Mouse (Mus musculus) natural killer cell, adult 2 months (primary cell): ENCODE results near the gene Mag.
"Not testable (repeated sequence)": the region's sequence is repeated elsewhere in the genome, so short reads cannot be mapped to it uniquely, and the experiment has no call there.

ENCODE experiments used
- DNase-seq, 2 experiments: peaks; one replicate each; pipeline ENCODE4 v3.0.0; 2022; ENCODE audit warnings: low spot score in 2 of 2

Gene Mag

GRCm38 (mm10) chr7:30940070-30940469 lies 25.4 kb upstream of the Mag start:
- not testable (repeated sequence) for DNase-seq

- not testable (repeated sequence) for DNase-seq
Observed at GRCm38 (mm10) chr7:30935422-30936099, 20.9 kb upstream of the Mag start.

GRCm38 (mm10) chr7:30924581-30924980 lies 9.9 kb upstream of the Mag start, which contains the start of gene Hamp2:
Gene Hamp2 (minus strand): TSS chr7:30924681.
- not testable (repeated sequence) for DNase-seq

GRCm38 (mm10) chr7:30924071-30924470 lies 9.4 kb upstream of the Mag start:
- DNase-seq: no peak

- DNase-seq: not testable (repeated sequence)
Observed at GRCm38 (mm10) chr7:30922490-30922889, 7.8 kb upstream of the Mag start.

GRCm38 (mm10) chr7:30920217-30920616 lies 5.5 kb upstream of the Mag start:
- peak; percentile 49 to 51 for DNase-seq

GRCm38 (mm10) chr7:30917219-30917618 lies 2.5 kb upstream of the Mag start:
- no peak for DNase-seq

- DNase-seq: no peak
Observed at GRCm38 (mm10) chr7:30916713-30917112, 2.0 kb upstream of the Mag start.

- DNase-seq: peak; percentile 15 to 45
Observed at GRCm38 (mm10) chr7:30909773-30910172, 4.9 kb downstream of the Mag start.

GRCm38 (mm10) chr7:30908992-30909431 lies 5.7 kb downstream of the Mag start:
- DNase-seq: peak; percentile 49 to 65

GRCm38 (mm10) chr7:30908277-30908991 lies 6.2 kb downstream of the Mag start:
- no peak for DNase-seq

GRCm38 (mm10) chr7:30904042-30904441 lies 10.6 kb downstream of the Mag start:
- DNase-seq: peak in 1 of 2 experiments; percentile 49

- no peak for DNase-seq
Observed at GRCm38 (mm10) chr7:30895217-30895616, 19.5 kb downstream of the Mag start.

- DNase-seq: no peak
Observed at GRCm38 (mm10) chr7:30892515-30892914, 22.2 kb downstream of the Mag start.

- DNase-seq: peak in 1 of 2 experiments; percentile 31
Observed at GRCm38 (mm10) chr7:30891746-30892145, 22.9 kb downstream of the Mag start.

GRCm38 (mm10) chr7:30890681-30891080 lies 24.0 kb downstream of the Mag start:
- peak in 1 of 2 experiments; percentile 10 for DNase-seq

- peak in 1 of 2 experiments; percentile 8 for DNase-seq
Observed at GRCm38 (mm10) chr7:30888786-30889185, 25.9 kb downstream of the Mag start.

GRCm38 (mm10) chr7:30887568-30888188 lies 27.0 kb downstream of the Mag start:
- DNase-seq: peak; percentile 82 to 84

- peak in 1 of 2 experiments; percentile 9 for DNase-seq
Observed at GRCm38 (mm10) chr7:30886852-30887251, 27.8 kb downstream of the Mag start.

- DNase-seq: no peak
Observed at GRCm38 (mm10) chr7:30884047-30884446, 30.6 kb downstream of the Mag start.

GRCm38 (mm10) chr7:30881367-30881766 lies 33.3 kb downstream of the Mag start:
- DNase-seq: no peak

- peak; percentile 23 to 32 for DNase-seq
Observed at GRCm38 (mm10) chr7:30880176-30880575, 34.5 kb downstream of the Mag start, which contains the start of gene Cd22. Gene Cd22 (minus strand): TSS chr7:30880342.
